Mouse (Mus musculus): Measurements from ENCODE around the gene Spire2.

GRCm38 (mm10) chr8:123410788-123411187 lies 78.3 kb downstream of the Spire2 start:
- TF ChIP-seq CTCF (IDR thresholded peaks at IDR 0.05; ENCODE audit: borderline replicate concordance, insufficient read depth, low read length), result no peak
- TF ChIP-seq POLR2A (IDR thresholded peaks at IDR 0.05; ENCODE audit: low read depth, low read length), result no peak
